Mouse (Mus musculus) embryonic facial prominence, embryonic 11.5 days (tissue): ENCODE results near the gene Tlr9. TPM values are rescaled to one million over a fixed set of nuclear protein-coding genes. Genes with fewer than 3 reads are reported as not detected.

Source experiments
- ATAC-seq: fragments of 200-750 bp; cut with Nextera tagmentation; replicated peaks from 2 replicates; pipeline ENCODE4 v1.8.0; 2017; ENCODE audit warnings: low read depth; ENCODE audit not compliant: insufficient number of reproducible peaks, low FRiP score, low TSS enrichment
- DNase-seq: peaks from one replicate; pipeline ENCODE4 v3.0.0-alpha.2; 2015; ENCODE audit warnings: low spot score
- H3K27ac ChIP-seq: fragments of 300-500 bp; sonication (generic); replicated peaks from 2 replicates; pipeline ENCODE4 v1.5.1; 2014; ENCODE audit warnings: mild to moderate bottlenecking, low read depth, low read length, control low read depth
- H3K27me3 ChIP-seq: fragments of 300-500 bp; sonication (generic); 2 replicates; pipeline ENCODE4 v1.6.1; 2014; ENCODE audit warnings: mild to moderate bottlenecking, low read length, moderate library complexity, mixed read lengths; ENCODE audit not compliant: control insufficient read depth, insufficient read depth
- H3K36me3 ChIP-seq: fragments of 300-500 bp; sonication (generic); replicated peaks from 2 replicates; pipeline ENCODE4 v1.6.1; 2014; ENCODE audit warnings: low read depth, mild to moderate bottlenecking, low read length, moderate library complexity, mixed read lengths; ENCODE audit not compliant: control insufficient read depth, insufficient read depth
- H3K4me1 ChIP-seq: fragments of 300-500 bp; sonication (generic); 2 replicates; pipeline ENCODE4 v1.6.1; 2014; ENCODE audit warnings: low read length, mixed read lengths; ENCODE audit not compliant: control insufficient read depth, insufficient read depth
- H3K4me2 ChIP-seq: fragments of 300-500 bp; sonication (generic); 2 replicates; pipeline ENCODE4 v1.6.1; 2014; ENCODE audit warnings: low read depth, mild to moderate bottlenecking, control low read depth, low read length, moderate library complexity
- H3K4me3 ChIP-seq: fragments of 300-500 bp; sonication (generic); 2 replicates; pipeline ENCODE4 v1.5.1; 2014; ENCODE audit warnings: low read depth, low read length, control low read depth
- H3K9ac ChIP-seq: fragments of 300-500 bp; sonication (generic); replicated peaks from 2 replicates; pipeline ENCODE4 v1.6.1; 2014; ENCODE audit warnings: mild to moderate bottlenecking, control low read depth, low read length
- H3K9me3 ChIP-seq: fragments of 300-500 bp; sonication (generic); replicated peaks from 2 replicates; pipeline ENCODE4 v1.6.1; 2016; ENCODE audit warnings: mild to moderate bottlenecking, low read length, inconsistent platforms, mixed read lengths; ENCODE audit not compliant: control insufficient read depth
- WGBS: fragments of 180-500 bp; shearing (Covaris S2); extraction: QIAGEN DNeasy Blood & Tissue Kit; methylation state at CpG from one replicate; pipeline ENCODE4 v1.1.7; 2014; 5-methylcytosine and 5-hydroxymethylcytosine counted together
- polyA plus RNA-seq: library from polyadenylated mRNA; unstranded; fragments of >200 nt; fragmentation: Nextera tagmentation; extraction: Ambion mirVana; gene quantifications from 2 replicates; pipeline ENCODE4 v1.2.1, GENCODE M21; 2014

Tlr9 gene
- polyA plus RNA-seq, 1 experiment from 2014 or later = not detected

DNA sequence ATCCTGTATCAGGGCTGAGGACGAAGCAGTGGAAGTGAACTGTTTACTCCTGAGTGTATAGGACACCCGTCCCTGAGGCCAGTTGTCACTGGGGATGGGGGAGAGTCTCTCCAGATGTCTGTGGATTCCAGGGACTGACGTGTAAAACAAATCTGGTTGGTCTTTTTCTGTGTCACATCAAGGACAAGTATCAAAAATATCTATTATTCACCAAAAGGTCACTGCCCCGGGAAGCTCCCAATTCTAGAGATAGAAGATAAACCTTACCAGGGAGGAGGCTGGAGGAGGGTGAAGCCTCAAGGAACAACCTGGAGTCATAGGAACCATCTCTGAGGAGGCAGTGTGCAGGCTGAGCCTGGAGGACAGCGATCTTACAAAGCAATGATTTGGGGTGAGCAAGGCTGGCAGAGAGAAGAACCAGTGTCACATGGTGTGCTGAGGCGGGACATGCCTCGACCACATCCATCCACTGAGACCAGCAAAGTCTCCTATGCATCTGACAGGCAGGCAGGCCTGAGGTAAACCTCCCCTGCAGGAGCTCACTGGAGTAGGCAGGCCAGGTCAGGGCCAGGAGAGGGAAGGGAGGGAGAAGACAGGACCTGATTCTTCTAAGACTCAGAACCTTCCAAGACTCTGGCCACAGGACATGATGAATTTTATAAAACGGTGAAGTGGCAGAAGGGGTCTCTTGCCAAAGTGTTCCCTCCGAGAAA lies 46.8 kb downstream of the Tlr9 start:
- DNase-seq = no peak
- WGBS = 65% methylated on average over 9 of the region's 9 CpGs
- no peak for ATAC-seq
- no peaks in the 10 kb centered on the region for H3K9me3 ChIP-seq
- H3K9ac ChIP-seq = no peak overlapping the region
- H3K4me2 ChIP-seq = no peak overlapping the region
- no peaks in the 10 kb centered on the region for H3K4me1 ChIP-seq
- no peak overlapping the region for H3K4me3 ChIP-seq
- H3K36me3 ChIP-seq = no peaks in the 10 kb centered on the region
- no peaks in the 10 kb centered on the region for H3K27me3 ChIP-seq
- H3K27ac ChIP-seq = no peak overlapping the region

DNA sequence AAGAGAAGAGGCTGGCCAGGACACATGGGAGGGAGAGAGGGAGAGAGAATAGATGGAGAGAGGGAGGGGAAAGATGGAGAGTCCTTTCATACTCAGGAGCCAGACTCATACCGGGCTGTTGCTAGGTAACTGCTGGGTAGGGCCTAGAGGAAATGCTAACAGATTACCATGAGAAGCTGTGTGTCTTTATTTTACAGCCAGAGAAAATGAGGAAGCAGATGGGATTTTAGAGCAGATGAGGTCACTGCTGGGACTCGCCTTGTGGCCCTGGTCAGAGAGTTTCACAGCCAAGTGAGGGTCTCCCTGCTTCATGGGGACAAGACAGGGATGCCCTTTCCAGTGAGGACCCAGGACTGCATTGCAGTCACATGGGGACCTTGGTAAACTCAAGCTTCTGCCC lies 47.5 kb downstream of the Tlr9 start:
- Histone ChIP-seq H3K4me2 (no peak overlapping the region), H3K36me3 (no peaks in the 10 kb centered on the region), H3K9ac (no peak overlapping the region), H3K4me1 (no peaks in the 10 kb centered on the region), H3K27me3 (no peaks in the 10 kb centered on the region), H3K9me3 (no peaks in the 10 kb centered on the region), H3K27ac (no peak overlapping the region), H3K4me3 (no peak overlapping the region)
- 41% methylated on average over 2 of the region's 2 CpGs for WGBS
- 0 out of 2 replicates have a peak, but pooled peaks have one; percentile 49 for ATAC-seq
- DNase-seq = no peak

- 65% methylated on average over 4 of the region's 4 CpGs for WGBS
- Histone ChIP-seq H3K9me3 (no peaks in the 10 kb centered on the region), H3K27me3 (no peaks in the 10 kb centered on the region), H3K4me3 (no peak overlapping the region), H3K36me3 (no peaks in the 10 kb centered on the region), H3K4me2 (no peak overlapping the region), H3K9ac (no peak overlapping the region), H3K27ac (no peak overlapping the region), H3K4me1 (no peaks in the 10 kb centered on the region)
- no peak for DNase-seq
- no peak for ATAC-seq
Measured at GRCm38 (mm10) chr9:106270656-106271055, 48.3 kb downstream of the Tlr9 start.

GRCm38 (mm10) chr9:106272288-106272687 lies 49.9 kb downstream of the Tlr9 start:
- WGBS = 90% methylated on average over 1 of the region's 1 CpGs
- Histone ChIP-seq H3K9me3 (no peaks in the 10 kb centered on the region), H3K27ac (no peak overlapping the region), H3K4me1 (no peaks in the 10 kb centered on the region), H3K9ac (no peak overlapping the region), H3K36me3 (no peaks in the 10 kb centered on the region), H3K27me3 (no peaks in the 10 kb centered on the region), H3K4me2 (no peak overlapping the region), H3K4me3 (no peak overlapping the region)
- no peak for ATAC-seq
- no peak for DNase-seq

DNA sequence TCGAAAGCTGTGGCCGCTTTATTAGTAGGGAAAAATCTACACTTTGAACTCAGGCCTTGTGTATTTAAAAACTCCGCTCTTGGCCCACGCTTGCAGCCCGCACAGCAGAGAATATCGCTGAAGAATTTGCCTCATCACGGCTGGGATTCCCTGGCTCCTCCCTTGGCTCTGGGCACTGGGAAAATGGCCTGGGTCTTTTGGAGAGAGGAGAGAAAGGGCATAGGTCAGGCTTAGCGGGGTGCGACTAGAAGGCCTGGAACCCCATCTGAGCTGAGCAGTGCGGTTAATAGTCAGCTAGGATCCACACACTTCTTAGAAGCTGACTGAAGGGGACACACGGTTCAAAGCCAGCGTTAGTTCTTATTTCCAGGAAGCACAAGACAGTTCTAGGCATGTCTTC lies 50.9 kb downstream of the Tlr9 start:
- H3K27ac ChIP-seq = no peak overlapping the region
- no peak overlapping the region for H3K9ac ChIP-seq
- H3K4me2 ChIP-seq = no peak overlapping the region
- WGBS = 84% methylated on average over 12 of the region's 12 CpGs
- H3K36me3 ChIP-seq = no peaks in the 10 kb centered on the region
- DNase-seq (no peak), ATAC-seq (no peak)
- no peak overlapping the region for H3K4me3 ChIP-seq
- H3K27me3 ChIP-seq = no peaks in the 10 kb centered on the region
- H3K9me3 ChIP-seq = no peaks in the 10 kb centered on the region
- no peaks in the 10 kb centered on the region for H3K4me1 ChIP-seq

DNA sequence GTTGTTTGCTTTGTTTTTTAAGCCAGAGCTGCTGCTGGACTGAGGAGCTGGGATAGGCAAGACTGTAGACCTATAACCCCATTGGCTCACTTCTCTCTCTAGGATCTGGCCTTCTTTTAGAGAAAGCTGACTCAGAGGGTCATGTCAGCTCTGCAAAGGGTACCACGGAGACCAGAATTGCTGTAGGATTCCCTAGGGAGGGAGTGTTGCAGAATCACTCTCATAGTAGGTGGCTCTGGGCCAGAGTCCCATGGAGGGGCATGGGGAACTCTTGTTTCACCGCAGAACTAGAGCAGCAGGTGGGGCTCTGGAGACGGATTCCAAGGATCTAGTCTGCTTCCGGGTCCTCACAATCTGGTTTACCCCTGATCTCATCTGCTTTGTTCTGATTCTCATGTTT lies 51.4 kb downstream of the Tlr9 start:
- DNase-seq (no peak), ATAC-seq (no peak)
- WGBS = 72% methylated on average over 4 of the region's 4 CpGs
- Histone ChIP-seq H3K4me3 (no peak overlapping the region), H3K4me1 (no peaks in the 10 kb centered on the region), H3K36me3 (no peaks in the 10 kb centered on the region), H3K27ac (no peak overlapping the region), H3K9me3 (no peaks in the 10 kb centered on the region), H3K4me2 (no peak overlapping the region), H3K9ac (no peak overlapping the region), H3K27me3 (no peaks in the 10 kb centered on the region)

GRCm38 (mm10) chr9:106274652-106275180 lies 52.3 kb downstream of the Tlr9 start:
- Histone ChIP-seq H3K4me3 (no peak overlapping the region), H3K36me3 (no peaks in the 10 kb centered on the region), H3K9me3 (no peaks in the 10 kb centered on the region), H3K4me2 (no peak overlapping the region), H3K4me1 (no peaks in the 10 kb centered on the region), H3K27me3 (no peaks in the 10 kb centered on the region), H3K27ac (no peak overlapping the region), H3K9ac (no peak overlapping the region)
- ATAC-seq (no peak), DNase-seq (no peak)
- WGBS = 89% methylated on average over 7 of the region's 8 CpGs

DNA sequence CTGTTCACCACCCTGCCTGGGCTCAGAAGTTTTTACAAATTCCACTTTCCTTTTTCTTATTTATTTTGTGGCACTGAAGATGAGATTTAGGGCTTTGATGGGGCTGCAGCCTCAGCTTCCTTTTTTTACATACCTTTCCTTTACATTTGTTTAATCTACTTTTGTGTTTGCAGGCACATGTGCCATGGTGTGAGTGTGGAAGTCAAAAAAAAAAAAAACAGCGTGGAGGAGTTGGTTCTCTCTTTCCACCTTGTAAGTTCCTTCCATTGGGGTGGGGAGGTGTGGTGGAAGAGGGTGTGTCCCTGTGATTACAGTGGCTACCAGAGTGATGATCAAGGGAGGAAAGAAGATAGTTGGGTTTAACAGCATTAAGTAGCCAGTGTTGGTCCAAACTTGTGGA lies 53.4 kb downstream of the Tlr9 start:
- WGBS = 83% methylated on average over 1 of the region's 1 CpGs
- Histone ChIP-seq H3K4me2 (no peak overlapping the region), H3K9ac (no peak overlapping the region), H3K4me1 (no peaks in the 10 kb centered on the region), H3K27ac (no peak overlapping the region), H3K27me3 (no peaks in the 10 kb centered on the region), H3K4me3 (no peak overlapping the region), H3K9me3 (no peaks in the 10 kb centered on the region), H3K36me3 (no peaks in the 10 kb centered on the region)
- ATAC-seq (no peak), DNase-seq (no peak)
